Mouse (Mus musculus) limb, embryonic 12.5 days (tissue): ENCODE measurements around the gene Surf6. TPM values are rescaled to one million over a fixed set of nuclear protein-coding genes. Genes with fewer than 3 reads are reported as not detected.

ENCODE experiments used
- ATAC-seq: fragments of 200-750 bp; cut with Nextera tagmentation; 2 replicates; pipeline ENCODE4 v1.8.0; 2017; ENCODE audit warnings: low read depth, moderate TSS enrichment; ENCODE audit not compliant: insufficient number of reproducible peaks, insufficient read depth, low FRiP score, low TSS enrichment
- H3K27ac ChIP-seq: fragments of 300-500 bp; sonication (generic); 2 replicates; pipeline ENCODE4 v1.5.1; 2016; ENCODE audit warnings: mild to moderate bottlenecking, moderate library complexity
- H3K27me3 ChIP-seq: fragments of 300-500 bp; sonication (generic); 2 replicates; pipeline ENCODE4 v1.6.1; 2016; ENCODE audit warnings: mild to moderate bottlenecking, moderate library complexity
- H3K36me3 ChIP-seq: fragments of 300-500 bp; sonication (generic); 2 replicates; pipeline ENCODE4 v1.6.1; 2016; ENCODE audit warnings: mild to moderate bottlenecking, moderate library complexity
- H3K4me1 ChIP-seq: fragments of 300-500 bp; sonication (generic); replicated peaks from 2 replicates; pipeline ENCODE4 v1.6.1; 2016
- H3K4me2 ChIP-seq: fragments of 300-500 bp; sonication (generic); 2 replicates; pipeline ENCODE4 v1.6.1; 2016; ENCODE audit warnings: mild to moderate bottlenecking, moderate library complexity
- H3K4me3 ChIP-seq: fragments of 300-500 bp; sonication (generic); replicated peaks from 2 replicates; pipeline ENCODE4 v1.5.1; 2016; ENCODE audit warnings: mild to moderate bottlenecking
- H3K9ac ChIP-seq: fragments of 300-500 bp; sonication (generic); replicated peaks from 2 replicates; pipeline ENCODE4 v1.6.1; 2016; ENCODE audit warnings: mild to moderate bottlenecking, moderate library complexity
- H3K9me3 ChIP-seq: fragments of 300-500 bp; sonication (generic); 2 replicates; pipeline ENCODE4 v1.6.1; 2016; ENCODE audit warnings: mild to moderate bottlenecking, moderate library complexity
- WGBS: fragments of 180-500 bp; shearing (Covaris S2); methylation state at CpG from one replicate; pipeline ENCODE4 v1.1.7; 2016; 5-methylcytosine and 5-hydroxymethylcytosine counted together
- polyA plus RNA-seq: library from polyadenylated mRNA; unstranded; fragments of >200 nt; fragmentation: Nextera tagmentation; extraction: Ambion mirVana; gene quantifications from 2 replicates; pipeline ENCODE4 v1.2.1, GENCODE M21; 2016

Surf6 gene
- 33.5 and 36.2 TPM in 2 replicates for polyA plus RNA-seq

GRCm38 (mm10) chr2:26902467-26903220 is at the start of gene Surf6:
Surf6 (minus strand) TSS chr2:26902879.
- ATAC-seq, result peak; percentile 94
- Histone ChIP-seq H3K4me3 (peak within 1 kb of the TSS; percentile 80), H3K9ac (peak within 1 kb of the TSS; percentile 72), H3K4me2 (peak within 1 kb of the TSS; percentile 80), H3K9me3 (no peaks in the 10 kb centered on the region), H3K4me1 (peaks cover 18% of the 10 kb centered on the region), H3K27ac (peak within 1 kb of the TSS; percentile 87), H3K27me3 (no peaks in the 10 kb centered on the region), H3K36me3 (peaks cover 68% of the 10 kb centered on the region)
- WGBS, result under 1% methylated on average over 41 of the region's 41 CpGs

GRCm38 (mm10) chr2:26952193-26952592 is 49.5 kb upstream of the Surf6 start:
- Histone ChIP-seq H3K36me3 (peaks cover 87% of the 10 kb centered on the region), H3K9me3 (no peaks in the 10 kb centered on the region), H3K27me3 (no peaks in the 10 kb centered on the region), H3K4me3 (no peak overlapping the region), H3K4me1 (no peaks in the 10 kb centered on the region), H3K27ac (no peak overlapping the region), H3K4me2 (no peak overlapping the region), H3K9ac (no peak overlapping the region)
- ATAC-seq, result no peak
- WGBS, result 93% methylated on average over 4 of the region's 4 CpGs

GRCm38 (mm10) chr2:26951346-26951905 is 48.7 kb upstream of the Surf6 start:
- no peak overlapping the region for H3K9ac ChIP-seq
- no peaks in the 10 kb centered on the region for H3K9me3 ChIP-seq
- 93% methylated on average over 8 of the region's 8 CpGs for WGBS
- no peak overlapping the region for H3K4me2 ChIP-seq
- H3K27ac ChIP-seq, result no peak overlapping the region
- H3K4me1 ChIP-seq, result no peaks in the 10 kb centered on the region
- H3K36me3 ChIP-seq, result peaks cover 86% of the 10 kb centered on the region
- ATAC-seq, result no peak
- no peak overlapping the region for H3K4me3 ChIP-seq
- H3K27me3 ChIP-seq, result no peaks in the 10 kb centered on the region

- H3K9me3 ChIP-seq, result no peaks in the 10 kb centered on the region
- H3K4me3 ChIP-seq, result no peak overlapping the region
- no peak for ATAC-seq
- H3K4me2 ChIP-seq, result no peak overlapping the region
- H3K27ac ChIP-seq, result no peak overlapping the region
- H3K36me3 ChIP-seq, result peaks cover 77% of the 10 kb centered on the region
- H3K27me3 ChIP-seq, result no peaks in the 10 kb centered on the region
- H3K4me1 ChIP-seq, result no peaks in the 10 kb centered on the region
- no peak overlapping the region for H3K9ac ChIP-seq
- WGBS, result 81% methylated on average over 2 of the region's 2 CpGs
Measured at GRCm38 (mm10) chr2:26950411-26950810, 47.7 kb upstream of the Surf6 start.

GRCm38 (mm10) chr2:26943253-26943652 is 40.6 kb upstream of the Surf6 start:
- H3K27me3 ChIP-seq, result no peaks in the 10 kb centered on the region
- H3K4me1 ChIP-seq, result no peaks in the 10 kb centered on the region
- WGBS, result 87% methylated on average over 3 of the region's 3 CpGs
- no peak overlapping the region for H3K27ac ChIP-seq
- H3K36me3 ChIP-seq, result peaks cover 12% of the 10 kb centered on the region
- H3K9me3 ChIP-seq, result no peaks in the 10 kb centered on the region
- no peak overlapping the region for H3K4me2 ChIP-seq
- H3K4me3 ChIP-seq, result no peak overlapping the region
- H3K9ac ChIP-seq, result no peak overlapping the region
- no peak for ATAC-seq

GRCm38 (mm10) chr2:26941539-26941938 is 38.9 kb upstream of the Surf6 start:
- ATAC-seq, result no peak
- no peaks in the 10 kb centered on the region for H3K27me3 ChIP-seq
- no peak overlapping the region for H3K9ac ChIP-seq
- 46% methylated on average over 5 of the region's 5 CpGs for WGBS
- H3K9me3 ChIP-seq, result no peaks in the 10 kb centered on the region
- no peak overlapping the region for H3K27ac ChIP-seq
- no peaks in the 10 kb centered on the region for H3K4me1 ChIP-seq
- H3K4me3 ChIP-seq, result no peak overlapping the region
- H3K36me3 ChIP-seq, result peaks cover 2% of the 10 kb centered on the region; the same call in 1 of the 2 replicates
- H3K4me2 ChIP-seq, result no peak overlapping the region

GRCm38 (mm10) chr2:26936425-26936824 is 33.7 kb upstream of the Surf6 start:
- 68% methylated on average over 1 of the region's 1 CpGs for WGBS
- H3K4me3 ChIP-seq, result no peak overlapping the region
- peaks cover 5% of the 10 kb centered on the region for H3K36me3 ChIP-seq
- no peak overlapping the region for H3K27ac ChIP-seq
- H3K9ac ChIP-seq, result no peak overlapping the region
- no peaks in the 10 kb centered on the region for H3K9me3 ChIP-seq
- peaks cover 10% of the 10 kb centered on the region for H3K4me1 ChIP-seq
- no peak for ATAC-seq
- no peak overlapping the region for H3K4me2 ChIP-seq
- no peaks in the 10 kb centered on the region for H3K27me3 ChIP-seq

- no peak for ATAC-seq
- Histone ChIP-seq H3K4me2 (no peak overlapping the region), H3K27me3 (no peaks in the 10 kb centered on the region), H3K4me3 (no peak overlapping the region), H3K27ac (no peak overlapping the region), H3K9ac (no peak overlapping the region), H3K36me3 (peaks cover 16% of the 10 kb centered on the region), H3K9me3 (no peaks in the 10 kb centered on the region), H3K4me1 (peaks cover 21% of the 10 kb centered on the region)
- WGBS, result 79% methylated on average over 2 of the region's 2 CpGs
Measured at GRCm38 (mm10) chr2:26935286-26935685, 32.6 kb upstream of the Surf6 start.

GRCm38 (mm10) chr2:26933304-26934055 is 30.8 kb upstream of the Surf6 start, which contains the start of the genes Surf4 and Stkld1:
Surf4 (minus strand) TSS chr2:26933928.
Stkld1 (plus strand) TSS chr2:26934047.
- H3K4me2 ChIP-seq, result peak within 1 kb of the TSS; percentile 79
- peak within 1 kb of the TSS; percentile 93 for H3K27ac ChIP-seq
- peak; percentile 96 for ATAC-seq
- H3K4me1 ChIP-seq, result peaks cover 21% of the 10 kb centered on the region
- no peaks in the 10 kb centered on the region for H3K9me3 ChIP-seq
- 1% methylated on average over 58 of the region's 70 CpGs for WGBS
- H3K9ac ChIP-seq, result peak within 1 kb of the TSS; percentile 97
- H3K36me3 ChIP-seq, result peaks cover 34% of the 10 kb centered on the region
- H3K4me3 ChIP-seq, result peak within 1 kb of the TSS; percentile 98
- H3K27me3 ChIP-seq, result no peaks in the 10 kb centered on the region

GRCm38 (mm10) chr2:26932473-26933303 is 30.0 kb upstream of the Surf6 start:
- ATAC-seq, result no peak
- no peaks in the 10 kb centered on the region for H3K27me3 ChIP-seq
- peaks cover 21% of the 10 kb centered on the region for H3K4me1 ChIP-seq

More at GRCm38 (mm10) chr2:26932473-26933303, 30.0 kb upstream of the Surf6 start:
- H3K9ac ChIP-seq, result peak overlapping the region; percentile 97
- H3K36me3 ChIP-seq, result peaks cover 42% of the 10 kb centered on the region
- peak overlapping the region; percentile 98 for H3K4me3 ChIP-seq
- peak overlapping the region; percentile 93 for H3K27ac ChIP-seq
- WGBS, result 2% methylated on average over 48 of the region's 49 CpGs
- peak overlapping the region; percentile 79 for H3K4me2 ChIP-seq
- H3K9me3 ChIP-seq, result no peaks in the 10 kb centered on the region
